Mouse (Mus musculus): ENCODE data around the gene Ptprb.

Ptprb gene

GRCm38 (mm10) chr10:116270646-116271469, 4.5 kb upstream of the Ptprb start:
- no peak for DNase-seq (ENCODE audit: low read depth, low spot score)
- H3K27me3 ChIP-seq (ENCODE audit: control insufficient read depth, insufficient read depth, low read length, poor library complexity, severe bottlenecking) = no peaks in the 10 kb centered on the region
- H3K36me3 ChIP-seq (ENCODE audit: control insufficient read depth, insufficient read depth, low read length, poor library complexity, severe bottlenecking) = no peaks in the 10 kb centered on the region

- Histone ChIP-seq H3K36me3 (ENCODE audit: control insufficient read depth, insufficient read depth, low read length, poor library complexity, severe bottlenecking) (no peaks in the 10 kb centered on the region), H3K27me3 (ENCODE audit: control insufficient read depth, insufficient read depth, low read length, poor library complexity, severe bottlenecking) (no peaks in the 10 kb centered on the region)
- DNase-seq (ENCODE audit: low read depth, low spot score) = no peak
These were observed 3.8 kb upstream of the Ptprb start for GRCm38 (mm10) chr10:116271470-116271915.

- no peaks in the 10 kb centered on the region for H3K36me3 ChIP-seq (ENCODE audit: control insufficient read depth, insufficient read depth, low read length, poor library complexity, severe bottlenecking)
- no peaks in the 10 kb centered on the region for H3K27me3 ChIP-seq (ENCODE audit: control insufficient read depth, insufficient read depth, low read length, poor library complexity, severe bottlenecking)
These were observed 3.2 kb upstream of the Ptprb start for GRCm38 (mm10) chr10:116272156-116272555.

GRCm38 (mm10) chr10:116286697-116287344, 11.5 kb downstream of the Ptprb start:
- no peaks in the 10 kb centered on the region for H3K27me3 ChIP-seq (ENCODE audit: control insufficient read depth, insufficient read depth, low read length, poor library complexity, severe bottlenecking)
- no peaks in the 10 kb centered on the region for H3K36me3 ChIP-seq (ENCODE audit: control insufficient read depth, insufficient read depth, low read length, poor library complexity, severe bottlenecking)
- no peak for DNase-seq (ENCODE audit: low read depth, low spot score)

More at GRCm38 (mm10) chr10:116272156-116272555, 3.2 kb upstream of the Ptprb start:
- no peak for DNase-seq (ENCODE audit: low read depth, low spot score)

GRCm38 (mm10) chr10:116288130-116288529, 12.8 kb downstream of the Ptprb start:
- Histone ChIP-seq H3K36me3 (ENCODE audit: control insufficient read depth, insufficient read depth, low read length, poor library complexity, severe bottlenecking) (no peaks in the 10 kb centered on the region), H3K27me3 (ENCODE audit: control insufficient read depth, insufficient read depth, low read length, poor library complexity, severe bottlenecking) (no peaks in the 10 kb centered on the region)
- DNase-seq (ENCODE audit: low read depth, low spot score) = no peak

- DNase-seq (ENCODE audit: low read depth, low spot score) = no peak
- H3K36me3 ChIP-seq (ENCODE audit: control insufficient read depth, insufficient read depth, low read length, poor library complexity, severe bottlenecking) = no peaks in the 10 kb centered on the region
- no peaks in the 10 kb centered on the region for H3K27me3 ChIP-seq (ENCODE audit: control insufficient read depth, insufficient read depth, low read length, poor library complexity, severe bottlenecking)
These were observed 15.2 kb downstream of the Ptprb start for GRCm38 (mm10) chr10:116290483-116290882.

- no peak for DNase-seq (ENCODE audit: low read depth, low spot score)
- H3K36me3 ChIP-seq (ENCODE audit: control insufficient read depth, insufficient read depth, low read length, poor library complexity, severe bottlenecking) = no peaks in the 10 kb centered on the region
- no peaks in the 10 kb centered on the region for H3K27me3 ChIP-seq (ENCODE audit: control insufficient read depth, insufficient read depth, low read length, poor library complexity, severe bottlenecking)
These were observed 15.9 kb downstream of the Ptprb start for GRCm38 (mm10) chr10:116291153-116291755.

GRCm38 (mm10) chr10:116296439-116296838, 21.1 kb downstream of the Ptprb start:
- Histone ChIP-seq H3K27me3 (ENCODE audit: control insufficient read depth, insufficient read depth, low read length, poor library complexity, severe bottlenecking) (no peaks in the 10 kb centered on the region), H3K36me3 (ENCODE audit: control insufficient read depth, insufficient read depth, low read length, poor library complexity, severe bottlenecking) (no peaks in the 10 kb centered on the region)
- no peak for DNase-seq (ENCODE audit: low read depth, low spot score)

- Histone ChIP-seq H3K36me3 (ENCODE audit: control insufficient read depth, insufficient read depth, low read length, poor library complexity, severe bottlenecking) (no peaks in the 10 kb centered on the region), H3K27me3 (ENCODE audit: control insufficient read depth, insufficient read depth, low read length, poor library complexity, severe bottlenecking) (no peaks in the 10 kb centered on the region)
- no peak for DNase-seq (ENCODE audit: low read depth, low spot score)
These were observed 22.5 kb downstream of the Ptprb start for GRCm38 (mm10) chr10:116297854-116298253.

- Histone ChIP-seq H3K27me3 (ENCODE audit: control insufficient read depth, insufficient read depth, low read length, poor library complexity, severe bottlenecking) (no peaks in the 10 kb centered on the region), H3K36me3 (ENCODE audit: control insufficient read depth, insufficient read depth, low read length, poor library complexity, severe bottlenecking) (no peaks in the 10 kb centered on the region)
- no peak for DNase-seq (ENCODE audit: low read depth, low spot score)
These were observed 25.5 kb downstream of the Ptprb start for GRCm38 (mm10) chr10:116300824-116301223.

- Histone ChIP-seq H3K36me3 (ENCODE audit: control insufficient read depth, insufficient read depth, low read length, poor library complexity, severe bottlenecking) (no peaks in the 10 kb centered on the region), H3K27me3 (ENCODE audit: control insufficient read depth, insufficient read depth, low read length, poor library complexity, severe bottlenecking) (no peaks in the 10 kb centered on the region)
- DNase-seq (ENCODE audit: low read depth, low spot score) = no peak
These were observed 25.9 kb downstream of the Ptprb start for GRCm38 (mm10) chr10:116301258-116301657.

GRCm38 (mm10) chr10:116304355-116304754, 29.0 kb downstream of the Ptprb start:
- no peak for DNase-seq (ENCODE audit: low read depth, low spot score)
- Histone ChIP-seq H3K27me3 (ENCODE audit: control insufficient read depth, insufficient read depth, low read length, poor library complexity, severe bottlenecking) (no peaks in the 10 kb centered on the region), H3K36me3 (ENCODE audit: control insufficient read depth, insufficient read depth, low read length, poor library complexity, severe bottlenecking) (no peaks in the 10 kb centered on the region)

GRCm38 (mm10) chr10:116309460-116309859, 34.1 kb downstream of the Ptprb start:
- no peaks in the 10 kb centered on the region for H3K27me3 ChIP-seq (ENCODE audit: control insufficient read depth, insufficient read depth, low read length, poor library complexity, severe bottlenecking)
- DNase-seq (ENCODE audit: low read depth, low spot score) = no peak
- no peaks in the 10 kb centered on the region for H3K36me3 ChIP-seq (ENCODE audit: control insufficient read depth, insufficient read depth, low read length, poor library complexity, severe bottlenecking)

- no peak for DNase-seq (ENCODE audit: low read depth, low spot score)
- H3K27me3 ChIP-seq (ENCODE audit: control insufficient read depth, insufficient read depth, low read length, poor library complexity, severe bottlenecking) = no peaks in the 10 kb centered on the region
- no peaks in the 10 kb centered on the region for H3K36me3 ChIP-seq (ENCODE audit: control insufficient read depth, insufficient read depth, low read length, poor library complexity, severe bottlenecking)
These were observed 35.3 kb downstream of the Ptprb start for GRCm38 (mm10) chr10:116310516-116311210.

Data from splenic B cell, adult 2 months (primary cell).